Mouse (Mus musculus) neural tube, embryonic 13.5 days (tissue): Measurements from ENCODE around the gene Hivep1. TPM values are rescaled to one million over a fixed set of nuclear protein-coding genes. Genes with fewer than 3 reads are reported as not detected.

ENCODE experiments used
- ATAC-seq: fragments of 200-750 bp; cut with Nextera tagmentation; 2 replicates; pipeline ENCODE4 v1.8.0; 2017; ENCODE audit warnings: low read depth, mild to moderate bottlenecking, moderate TSS enrichment, moderate library complexity
- H3K27ac ChIP-seq: fragments of 300-500 bp; sonication (generic); replicated peaks from 2 replicates; pipeline ENCODE4 v1.5.1; 2015; ENCODE audit warnings: moderate library complexity, mild to moderate bottlenecking, inconsistent platforms
- H3K27me3 ChIP-seq: fragments of 300-500 bp; sonication (generic); 2 replicates; pipeline ENCODE4 v1.6.1; 2015; ENCODE audit warnings: mild to moderate bottlenecking, inconsistent platforms
- H3K36me3 ChIP-seq: fragments of 300-500 bp; sonication (generic); 2 replicates; pipeline ENCODE4 v1.6.1; 2015; ENCODE audit warnings: mild to moderate bottlenecking, inconsistent platforms
- H3K4me1 ChIP-seq: fragments of 300-500 bp; sonication (generic); replicated peaks from 2 replicates; pipeline ENCODE4 v1.6.1; 2015; ENCODE audit warnings: inconsistent platforms
- H3K4me2 ChIP-seq: fragments of 300-500 bp; sonication (generic); 2 replicates; pipeline ENCODE4 v1.6.1; 2015; ENCODE audit warnings: inconsistent platforms, mild to moderate bottlenecking, moderate library complexity
- H3K4me3 ChIP-seq: fragments of 300-500 bp; sonication (generic); 2 replicates; pipeline ENCODE4 v1.5.1; 2015; ENCODE audit warnings: mild to moderate bottlenecking, inconsistent platforms
- H3K9ac ChIP-seq: fragments of 300-500 bp; sonication (generic); 2 replicates; pipeline ENCODE4 v1.6.1; 2015; ENCODE audit warnings: moderate library complexity, mild to moderate bottlenecking, inconsistent platforms
- H3K9me3 ChIP-seq: fragments of 300-500 bp; sonication (generic); 2 replicates; pipeline ENCODE4 v1.6.1; 2016; ENCODE audit warnings: inconsistent platforms
- WGBS: fragments of 180-500 bp; shearing (Covaris S2); methylation state at CpG from one replicate; pipeline ENCODE4 v1.1.7; 2015; 5-methylcytosine and 5-hydroxymethylcytosine counted together
- polyA plus RNA-seq: library from polyadenylated mRNA; unstranded; fragments of >200 nt; fragmentation: Nextera tagmentation; extraction: Ambion mirVana; gene quantifications from 2 replicates; pipeline ENCODE4 v1.2.1, GENCODE M21; 2015

Hivep1 gene
- polyA plus RNA-seq, 1 experiment from 2014 or later, result 16.7 TPM

GRCm38 (mm10) chr13:42182635-42183034, 130.8 kb downstream of the Hivep1 start:
- Histone ChIP-seq H3K4me3 (no peak overlapping the region), H3K4me2 (no peak overlapping the region), H3K27ac (no peak overlapping the region), H3K9ac (no peak overlapping the region), H3K4me1 (no peaks in the 10 kb centered on the region), H3K36me3 (peaks cover 41% of the 10 kb centered on the region), H3K27me3 (no peaks in the 10 kb centered on the region), H3K9me3 (no peaks in the 10 kb centered on the region)
- no peak for ATAC-seq
- WGBS, result 89% methylated on average over 5 of the region's 5 CpGs

GRCm38 (mm10) chr13:42184131-42184530, 132.3 kb downstream of the Hivep1 start:
- Histone ChIP-seq H3K36me3 (peaks cover 32% of the 10 kb centered on the region), H3K9ac (no peak overlapping the region), H3K4me3 (no peak overlapping the region), H3K9me3 (no peaks in the 10 kb centered on the region), H3K27me3 (no peaks in the 10 kb centered on the region), H3K4me1 (no peaks in the 10 kb centered on the region), H3K27ac (no peak overlapping the region), H3K4me2 (no peak overlapping the region)
- no peak for ATAC-seq
- 96% methylated on average over 17 of the region's 17 CpGs for WGBS

GRCm38 (mm10) chr13:42193016-42193415, 141.2 kb downstream of the Hivep1 start:
- H3K4me1 ChIP-seq, result 0 out of 2 replicates have a peak, but pooled peaks cover 4% of the 10 kb centered on the region
- no peaks in the 10 kb centered on the region for H3K36me3 ChIP-seq
- H3K27ac ChIP-seq, result peak overlapping the region; percentile 38; the same call in 1 of the 2 replicates
- H3K27me3 ChIP-seq, result no peaks in the 10 kb centered on the region
- H3K4me2 ChIP-seq, result 0 out of 2 replicates have a peak overlapping the region, but pooled peaks have one; percentile 6
- 22% methylated on average over 9 of the region's 9 CpGs for WGBS
- H3K4me3 ChIP-seq, result no peak overlapping the region
- no peak overlapping the region for H3K9ac ChIP-seq
- H3K9me3 ChIP-seq, result no peaks in the 10 kb centered on the region
- no peak for ATAC-seq

GRCm38 (mm10) chr13:42195671-42196070, 143.8 kb downstream of the Hivep1 start:
- 92% methylated on average over 7 of the region's 7 CpGs for WGBS
- no peak overlapping the region for H3K9ac ChIP-seq
- no peak for ATAC-seq
- H3K4me1 ChIP-seq, result 0 out of 2 replicates have a peak, but pooled peaks cover 4% of the 10 kb centered on the region
- no peaks in the 10 kb centered on the region for H3K36me3 ChIP-seq
- no peaks in the 10 kb centered on the region for H3K9me3 ChIP-seq
- H3K4me3 ChIP-seq, result no peak overlapping the region
- H3K27ac ChIP-seq, result no peak overlapping the region
- no peak overlapping the region for H3K4me2 ChIP-seq
- no peaks in the 10 kb centered on the region for H3K27me3 ChIP-seq

GRCm38 (mm10) chr13:42197656-42198055, 145.8 kb downstream of the Hivep1 start:
- ATAC-seq, result no peak
- H3K4me3 ChIP-seq, result no peak overlapping the region
- H3K9ac ChIP-seq, result no peak overlapping the region
- no peak overlapping the region for H3K27ac ChIP-seq
- H3K4me1 ChIP-seq, result 0 out of 2 replicates have a peak, but pooled peaks cover 4% of the 10 kb centered on the region
- no peaks in the 10 kb centered on the region for H3K27me3 ChIP-seq
- no peak overlapping the region for H3K4me2 ChIP-seq
- WGBS, result 91% methylated on average over 2 of the region's 2 CpGs
- H3K36me3 ChIP-seq, result no peaks in the 10 kb centered on the region
- H3K9me3 ChIP-seq, result no peaks in the 10 kb centered on the region

GRCm38 (mm10) chr13:42213556-42213955, 161.7 kb downstream of the Hivep1 start:
- H3K4me1 ChIP-seq, result no peaks in the 10 kb centered on the region
- no peak overlapping the region for H3K4me2 ChIP-seq
- no peak for ATAC-seq
- no peaks in the 10 kb centered on the region for H3K36me3 ChIP-seq
- H3K4me3 ChIP-seq, result no peak overlapping the region
- WGBS, result 80% methylated on average over 6 of the region's 6 CpGs
- H3K27ac ChIP-seq, result no peak overlapping the region
- no peaks in the 10 kb centered on the region for H3K9me3 ChIP-seq
- H3K9ac ChIP-seq, result no peak overlapping the region
- H3K27me3 ChIP-seq, result no peaks in the 10 kb centered on the region

- Histone ChIP-seq H3K27ac (no peak overlapping the region), H3K9ac (no peak overlapping the region), H3K9me3 (no peaks in the 10 kb centered on the region), H3K4me1 (no peaks in the 10 kb centered on the region), H3K27me3 (no peaks in the 10 kb centered on the region), H3K36me3 (no peaks in the 10 kb centered on the region), H3K4me3 (no peak overlapping the region), H3K4me2 (no peak overlapping the region)
- 92% methylated on average over 7 of the region's 7 CpGs for WGBS
- ATAC-seq, result no peak
These were observed 170.6 kb downstream of the Hivep1 start for GRCm38 (mm10) chr13:42222401-42222800.

GRCm38 (mm10) chr13:42228849-42229248, 177.0 kb downstream of the Hivep1 start:
- Histone ChIP-seq H3K27ac (no peak overlapping the region), H3K27me3 (no peaks in the 10 kb centered on the region), H3K4me2 (no peak overlapping the region), H3K4me1 (no peaks in the 10 kb centered on the region), H3K4me3 (no peak overlapping the region), H3K9ac (no peak overlapping the region), H3K9me3 (no peaks in the 10 kb centered on the region), H3K36me3 (no peaks in the 10 kb centered on the region)
- no peak for ATAC-seq
- WGBS, result 91% methylated on average over 10 of the region's 10 CpGs

- Histone ChIP-seq H3K36me3 (no peaks in the 10 kb centered on the region), H3K4me1 (no peaks in the 10 kb centered on the region), H3K27me3 (no peaks in the 10 kb centered on the region), H3K27ac (no peak overlapping the region), H3K9ac (no peak overlapping the region), H3K4me3 (no peak overlapping the region), H3K9me3 (no peaks in the 10 kb centered on the region), H3K4me2 (no peak overlapping the region)
- no peak for ATAC-seq
- 75% methylated on average over 9 of the region's 9 CpGs for WGBS
These were observed 182.1 kb downstream of the Hivep1 start for GRCm38 (mm10) chr13:42233741-42234419.

GRCm38 (mm10) chr13:42238520-42238919, 186.7 kb downstream of the Hivep1 start:
- Histone ChIP-seq H3K4me1 (no peaks in the 10 kb centered on the region), H3K4me2 (no peak overlapping the region), H3K9ac (no peak overlapping the region), H3K27me3 (no peaks in the 10 kb centered on the region), H3K27ac (no peak overlapping the region), H3K36me3 (no peaks in the 10 kb centered on the region), H3K4me3 (no peak overlapping the region), H3K9me3 (no peaks in the 10 kb centered on the region)
- ATAC-seq, result no peak
- WGBS, result 96% methylated on average over 3 of the region's 3 CpGs

- no peak for ATAC-seq
- H3K4me2 ChIP-seq, result no peak overlapping the region
- H3K4me1 ChIP-seq, result no peaks in the 10 kb centered on the region
- no peaks in the 10 kb centered on the region for H3K9me3 ChIP-seq
- 80% methylated on average over 3 of the region's 3 CpGs for WGBS
- no peaks in the 10 kb centered on the region for H3K27me3 ChIP-seq
- no peaks in the 10 kb centered on the region for H3K36me3 ChIP-seq
- H3K27ac ChIP-seq, result no peak overlapping the region
- no peak overlapping the region for H3K9ac ChIP-seq
- no peak overlapping the region for H3K4me3 ChIP-seq
These were observed 190.3 kb downstream of the Hivep1 start for GRCm38 (mm10) chr13:42242131-42242530.
